8 mouse cellular contexts compared by ENCODE assay signal in the genomic region with DNA sequence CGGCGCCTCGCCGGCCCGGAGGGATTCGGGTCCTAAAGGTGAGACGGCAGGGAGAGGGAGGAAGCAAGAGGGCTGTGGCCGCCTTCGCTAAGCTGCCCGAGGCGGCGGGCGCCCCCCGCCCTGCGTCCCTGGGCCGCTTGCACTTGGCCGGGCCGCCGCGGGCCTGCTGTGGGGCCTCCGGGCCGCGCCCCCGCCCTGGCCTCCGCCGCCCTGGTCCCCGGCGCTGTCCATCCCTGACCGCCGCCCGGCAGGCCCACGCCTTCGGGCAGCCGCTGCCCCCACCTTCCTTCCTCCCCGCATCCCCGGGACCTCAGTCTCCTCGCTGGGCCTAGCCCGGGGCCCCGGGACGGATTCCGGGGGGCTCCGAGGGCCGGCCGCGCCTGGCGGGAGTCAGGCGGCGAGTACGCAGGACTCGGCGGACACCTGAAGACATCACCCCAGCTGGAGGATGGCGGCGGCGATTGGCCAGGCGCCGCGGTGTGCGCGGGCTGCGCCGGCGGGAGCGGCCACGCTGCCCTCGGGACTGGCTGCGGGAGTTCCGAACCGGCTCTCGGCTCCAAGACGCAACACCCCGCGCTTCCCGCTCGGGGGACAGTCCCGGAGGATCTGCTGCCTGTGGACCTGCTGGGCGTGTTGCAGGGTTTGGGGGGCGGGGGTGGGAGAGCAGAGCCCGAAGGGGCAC. TPM values are rescaled to one million over a fixed set of nuclear protein-coding genes. Genes with fewer than 3 reads are reported as not detected.
DNase-seq lines count a peak whose midpoint lies in the region; ATAC-seq and TF ChIP-seq lines count a peak whose summit lies in the region.

No protein-coding gene starts in this region.

- H3K9ac ChIP-seq in liver, adult 2 months (ENCODE audit: low read depth, low read length), result peak overlapping the region; percentile 98
- H3K9ac ChIP-seq in midbrain, postnatal 0 days (replicated peaks; ENCODE audit: low read length, poor library complexity, severe bottlenecking), result peak overlapping the region; percentile 97
- H3K9ac ChIP-seq in stomach, postnatal 0 days (ENCODE audit: low read length), result peak overlapping the region; percentile 90

- no peak for TF ChIP-seq EP300 in stomach, postnatal 0 days (optimal IDR thresholded peaks at IDR 0.05)

- H3K27me3 ChIP-seq in thymus, adult 2 months (ENCODE audit: control insufficient read depth, insufficient read depth, low read length), result no peaks in the 10 kb centered on the region; the same call in 1 of the 2 replicates
- H3K27me3 ChIP-seq in liver, adult 2 months (ENCODE audit: control insufficient read depth, insufficient read depth, low read length), result no peaks in the 10 kb centered on the region
- no peaks in the 10 kb centered on the region for H3K27me3 ChIP-seq in midbrain, postnatal 0 days (ENCODE audit: insufficient read depth, low read length)
- H3K27me3 ChIP-seq in stomach, postnatal 0 days (ENCODE audit: control insufficient read depth, insufficient read depth, low read length), result no peaks in the 10 kb centered on the region

- H3K9me3 ChIP-seq in midbrain, postnatal 0 days (ENCODE audit: low read length), result no peaks in the 10 kb centered on the region
- H3K9me3 ChIP-seq in stomach, postnatal 0 days (ENCODE audit: control insufficient read depth, low read length), result no peaks in the 10 kb centered on the region

- peaks cover 4% of the 10 kb centered on the region; the same call in 1 of the 2 replicates for H3K4me1 ChIP-seq in thymus, adult 2 months (replicated peaks; ENCODE audit: control insufficient read depth, insufficient read depth, low read length)
- peaks cover 7% of the 10 kb centered on the region for H3K4me1 ChIP-seq in liver, adult 2 months (ENCODE audit: control insufficient read depth, insufficient read depth, low read length)
- no peaks in the 10 kb centered on the region; the same call in 1 of the 2 replicates for H3K4me1 ChIP-seq in midbrain, postnatal 0 days (ENCODE audit: insufficient read depth, low read length)
- 0 out of 2 replicates have a peak, but pooled peaks cover 2% of the 10 kb centered on the region for H3K4me1 ChIP-seq in stomach, postnatal 0 days (replicated peaks; ENCODE audit: control insufficient read depth, insufficient read depth)

- H3K79me2 ChIP-seq in liver, adult 2 months (ENCODE audit: control insufficient read depth, insufficient read depth, low read length), result peaks cover 10% of the 10 kb centered on the region

- no peaks in the 10 kb centered on the region for H3K36me3 ChIP-seq in thymus, adult 2 months (ENCODE audit: control insufficient read depth, insufficient read depth, low read length)
- H3K36me3 ChIP-seq in liver, adult 2 months (ENCODE audit: control insufficient read depth, insufficient read depth, low read length), result no peaks in the 10 kb centered on the region; the same call in 1 of the 2 replicates
- H3K36me3 ChIP-seq in midbrain, postnatal 0 days (ENCODE audit: insufficient read depth, low read length), result peaks cover 4% of the 10 kb centered on the region; the same call in 1 of the 2 replicates
- H3K36me3 ChIP-seq in stomach, postnatal 0 days (ENCODE audit: control insufficient read depth, insufficient read depth, low read length), result no peaks in the 10 kb centered on the region

- H3K4me2 ChIP-seq in midbrain, postnatal 0 days (ENCODE audit: low read depth, low read length, poor library complexity, severe bottlenecking), result peak overlapping the region; percentile 81
- H3K4me2 ChIP-seq in stomach, postnatal 0 days (replicated peaks; ENCODE audit: low read depth), result peak overlapping the region; percentile 89

- WGBS in thymus, adult 2 months, result under 1% methylated on average over 73 of the region's 78 CpGs
- WGBS in liver, adult 2 months, result under 1% methylated on average over 65 of the region's 78 CpGs
- WGBS in midbrain, postnatal 0 days, result under 1% methylated on average over 38 of the region's 78 CpGs
- WGBS in stomach, postnatal 0 days, result under 1% methylated on average over 52 of the region's 78 CpGs

- peak; percentile 20 for DNase-seq in thymus, adult 2 months
- no peak for DNase-seq in thymus, postnatal 36 days
- peak; percentile 67 to 68 for DNase-seq in cerebellum, postnatal 10 days
- peak; percentile 52 for DNase-seq in kidney, adult 9 months
- no peak for DNase-seq in liver, adult 2 months (ENCODE audit: extremely low read depth, low read depth, low spot score)
- peak; percentile 25 for DNase-seq in midbrain, postnatal 0 days (ENCODE audit: low spot score)
- DNase-seq in stomach, postnatal 0 days (ENCODE audit: low spot score), result peak; percentile 66

- no peak for TF ChIP-seq CTCF in thymus, adult 2 months (IDR thresholded peaks at IDR 0.05; ENCODE audit: borderline replicate concordance, control insufficient read depth, extremely low read depth, insufficient read depth, low read length, poor library complexity)
- no peak for TF ChIP-seq CTCF in liver, adult 2 months (IDR thresholded peaks at IDR 0.05; ENCODE audit: low read depth, low read length)
- TF ChIP-seq CTCF in midbrain, postnatal 0 days (IDR thresholded peaks at IDR 0.05), result no peak
- no peak for TF ChIP-seq CTCF in stomach, postnatal 0 days (IDR thresholded peaks at IDR 0.05; ENCODE audit: low read depth)

- no peak overlapping the region for H3K27ac ChIP-seq in thymus, adult 2 months (ENCODE audit: control insufficient read depth, insufficient read depth, low read length)
- peak overlapping the region; percentile 53; the same call in 1 of the 2 replicates for H3K27ac ChIP-seq in liver, adult 2 months (replicated peaks; ENCODE audit: insufficient read depth, low read depth, low read length)
- peak overlapping the region; percentile 90 for H3K27ac ChIP-seq in midbrain, postnatal 0 days (ENCODE audit: low read depth, low read length)
- H3K27ac ChIP-seq in stomach, postnatal 0 days (replicated peaks), result peak overlapping the region; percentile 88

- no peak for TF ChIP-seq POLR2A in thymus, adult 2 months (IDR thresholded peaks at IDR 0.05; ENCODE audit: control insufficient read depth, extremely low read depth, insufficient read depth, low read length, poor library complexity)
- TF ChIP-seq POLR2A in liver, adult 2 months (IDR thresholded peaks at IDR 0.05; ENCODE audit: extremely low read depth, insufficient read depth, low read length), result no peak

- peak; percentile 35 for ATAC-seq in frontal cortex, adult (ENCODE audit: low TSS enrichment)
- ATAC-seq in midbrain, postnatal 0 days (ENCODE audit: low FRiP score), result peak; percentile 84
- ATAC-seq in stomach, postnatal 0 days (ENCODE audit: low FRiP score, low TSS enrichment), result peak; percentile 81

- peak overlapping the region; percentile 64 for H3K4me3 ChIP-seq in thymus, adult 2 months (ENCODE audit: control insufficient read depth, insufficient read depth, low read length)
- H3K4me3 ChIP-seq in liver, adult 2 months (ENCODE audit: insufficient read depth, low read depth, low read length), result peak overlapping the region; percentile 99
- peak overlapping the region; percentile 99 for H3K4me3 ChIP-seq in midbrain, postnatal 0 days (ENCODE audit: low read depth, low read length)
- peak overlapping the region; percentile 91 for H3K4me3 ChIP-seq in stomach, postnatal 0 days (ENCODE audit: low read depth, low read length)

RNA-seq across cellular contexts. Expression of a gene that starts 0.5 kb away (rescaled TPM):
- 2.2 and 2.7 TPM in 2 replicates for polyA plus RNA-seq in thymus, adult 2 months (2012; rRNA removed)
- total RNA-seq in liver, adult 2 months (2014; rRNA removed), result 0.92 and 1.3 TPM in 2 replicates
- 0.76 and 1.2 TPM in 2 replicates for polyA plus RNA-seq in liver, adult 2 months (2012; rRNA removed)
- total RNA-seq in midbrain, postnatal 0 days (2014; rRNA removed), result 11.6 and 14.7 TPM in 2 replicates
- 3.0 and 4.7 TPM in 2 replicates for polyA plus RNA-seq in midbrain, postnatal 0 days (2015; fragmentation: Nextera tagmentation; extraction: Ambion mirVana)
- polyA plus RNA-seq in stomach, postnatal 0 days (2015; fragmentation: Nextera tagmentation; extraction: Ambion mirVana), result 0.53 and 0.81 TPM in 2 replicates

Comparison
In these comparisons a context has a peak if more than half of its experiments do, and no peak if none do; other contexts are left out.
1. DNase-seq: peak in thymus, adult 2 months (single experiment), cerebellum, postnatal 10 days (2 of 2), kidney, adult 9 months (single experiment), midbrain, postnatal 0 days (single experiment) and stomach, postnatal 0 days (single experiment); none in thymus, postnatal 36 days (0 of 2) and liver, adult 2 months (single experiment).
2. Peak in every context shown above with its lines, with median percentiles within 50 percentile points of each other: H3K4me3 ChIP-seq, ATAC-seq and H3K9ac ChIP-seq.